Mouse (Mus musculus) left cerebral cortex, postnatal 25 days (tissue): ENCODE measurements around the gene Ppfia3. TPM values are rescaled to one million over a fixed set of nuclear protein-coding genes. Genes with fewer than 3 reads are reported as not detected.

Experiments
- DNase-seq, 2 experiments: peaks; one replicate each; pipeline ENCODE4 v3.0.0; 2022; ENCODE audit warnings: low spot score in 2 of 2, mixed read lengths in 1 of 2
- intact Hi-C: fragments of 180-260 bp; cut with DNase I; formaldehyde crosslinking; loops from one replicate; pipeline ENCODE4 v1.15.1; 2025
- total RNA-seq, 2 experiments: library from RNA; stranded (reverse); gene quantifications; 2 replicates each; pipeline ENCODE4 v1.2.3; 2021

Gene Ppfia3
- total RNA-seq, 2 experiments from 2014 or later, result 151 to 152 TPM

GRCm38 (mm10) chr7:45395578-45396336 lies 28.9 kb upstream of the Ppfia3 start, which contains the start of gene Snrnp70:
Gene Snrnp70 (minus strand): TSS chr7:45395742.
- peak; percentile 100 for DNase-seq
- intact Hi-C loops, result loop anchor here (2.0 kb wide), 1 partner anchor 19 kb away; no protein-coding TSS in a partner anchor

- DNase-seq, result no peak
- intact Hi-C loops, result loop anchor here (2.0 kb wide), 1 partner anchor 18 kb away; no protein-coding TSS in a partner anchor
Measured at GRCm38 (mm10) chr7:45395129-45395541, 28.3 kb upstream of the Ppfia3 start.

GRCm38 (mm10) chr7:45386077-45386476 lies 19.3 kb upstream of the Ppfia3 start:
- intact Hi-C loops, result no loop called here
- no peak for DNase-seq

GRCm38 (mm10) chr7:45376057-45376456 lies 9.2 kb upstream of the Ppfia3 start:
- intact Hi-C loops, result loop anchor here (2.0 kb wide), 1 partner anchor 19 kb away; the partner anchor contains the start of gene Snrnp70
- peak in 1 of 2 experiments; percentile 68 for DNase-seq

GRCm38 (mm10) chr7:45374620-45375019 lies 7.8 kb upstream of the Ppfia3 start:
- intact Hi-C loops, result no loop called here
- no peak for DNase-seq

- intact Hi-C loops, result no loop called here
- no peak for DNase-seq
Measured at GRCm38 (mm10) chr7:45372371-45372770, 5.6 kb upstream of the Ppfia3 start.

- peak; percentile 92 to 97 for DNase-seq
Measured at GRCm38 (mm10) chr7:45370475-45371311, 3.9 kb upstream of the Ppfia3 start, which contains the start of gene Lin7b. Gene Lin7b (minus strand): TSS chr7:45370583.

GRCm38 (mm10) chr7:45369836-45370474 lies 3.1 kb upstream of the Ppfia3 start:
- peak in 1 of 2 experiments; percentile 51 for DNase-seq
- intact Hi-C loops, result loop anchor here (10.0 kb wide), 1 partner anchor 205 kb away; the partner anchor contains the start of gene Slc17a7

More at GRCm38 (mm10) chr7:45370475-45371311, 3.9 kb upstream of the Ppfia3 start, which contains the start of gene Lin7b:
- intact Hi-C loops, result no loop called here

- intact Hi-C loops, result loop anchor here (10.0 kb wide), 1 partner anchor 204 kb away; the partner anchor contains the start of gene Slc17a7
- DNase-seq, result peak in 1 of 2 experiments; percentile 22
Measured at GRCm38 (mm10) chr7:45369022-45369745, 2.4 kb upstream of the Ppfia3 start.

- DNase-seq, result peak in 1 of 2 experiments; percentile 51
- intact Hi-C loops, result loop anchor here (10.0 kb wide), 1 partner anchor 203 kb away; the partner anchor contains the start of gene Slc17a7
Measured at GRCm38 (mm10) chr7:45368178-45368577, 1.4 kb upstream of the Ppfia3 start.

GRCm38 (mm10) chr7:45367020-45367880 lies 431 bp upstream of the Ppfia3 start:
- intact Hi-C loops, result loop anchor here (10.0 kb wide), 1 partner anchor 202 kb away; the partner anchor contains the start of gene Slc17a7
- DNase-seq, result peak; percentile 99

GRCm38 (mm10) chr7:45365742-45366651 lies 822 bp downstream of the Ppfia3 start:
- peak in 1 of 2 experiments; percentile 49 for DNase-seq
- intact Hi-C loops, result loop anchor here (10.0 kb wide), 1 partner anchor 201 kb away; the partner anchor contains the start of gene Slc17a7

GRCm38 (mm10) chr7:45363983-45364382 lies 2.8 kb downstream of the Ppfia3 start:
- intact Hi-C loops, result loop anchor here (10.0 kb wide), 1 partner anchor 199 kb away; the partner anchor contains the start of gene Slc17a7
- no peak for DNase-seq

GRCm38 (mm10) chr7:45362801-45363200 lies 4.0 kb downstream of the Ppfia3 start:
- peak; percentile 29 to 58 for DNase-seq
- intact Hi-C loops, result loop anchor here (10.0 kb wide), 1 partner anchor 198 kb away; the partner anchor contains the start of gene Slc17a7

GRCm38 (mm10) chr7:45361243-45361804 lies 5.5 kb downstream of the Ppfia3 start:
- intact Hi-C loops, result loop anchor here (10.0 kb wide), 1 partner anchor 197 kb away; the partner anchor contains the start of gene Slc17a7
- peak; percentile 79 to 90 for DNase-seq
